Mouse (Mus musculus) embryo, embryonic 9.5 days (tissue): ENCODE data around the gene Kcnk15.
A peak's percentile ranks its signal among the peaks of the same experiment; 100 is the strongest.

ENCODE experiments used
- DNase-seq: peaks from one replicate; pipeline ENCODE4 v3.0.0-alpha.2; 2017; ENCODE audit errors: extremely low spot score

The Kcnk15 gene

GRCm38 (mm10) chr2:163875484-163875883, 22.0 kb downstream of the Kcnk15 start:
- DNase-seq, result no peak

- no peak for DNase-seq
Observed at GRCm38 (mm10) chr2:163876830-163877498, 23.5 kb downstream of the Kcnk15 start.

GRCm38 (mm10) chr2:163880891-163881290, 27.4 kb downstream of the Kcnk15 start:
- no peak for DNase-seq

- no peak for DNase-seq
Observed at GRCm38 (mm10) chr2:163882859-163883652, 29.6 kb downstream of the Kcnk15 start.

- DNase-seq, result peak; percentile 57
Observed at GRCm38 (mm10) chr2:163889411-163889810, 36.0 kb downstream of the Kcnk15 start.

GRCm38 (mm10) chr2:163890586-163890985, 37.1 kb downstream of the Kcnk15 start:
- no peak for DNase-seq

GRCm38 (mm10) chr2:163891271-163891670, 37.8 kb downstream of the Kcnk15 start:
- no peak for DNase-seq

GRCm38 (mm10) chr2:163893446-163894370, 40.3 kb downstream of the Kcnk15 start:
- no peak for DNase-seq

GRCm38 (mm10) chr2:163895156-163895555, 41.7 kb downstream of the Kcnk15 start:
- no peak for DNase-seq

- no peak for DNase-seq
Observed at GRCm38 (mm10) chr2:163897026-163897425, 43.6 kb downstream of the Kcnk15 start.

GRCm38 (mm10) chr2:163897988-163898535, 44.6 kb downstream of the Kcnk15 start:
- DNase-seq, result no peak

GRCm38 (mm10) chr2:163899910-163900411, 46.5 kb downstream of the Kcnk15 start:
- DNase-seq, result no peak

GRCm38 (mm10) chr2:163901043-163901442, 47.6 kb downstream of the Kcnk15 start:
- no peak for DNase-seq

- DNase-seq, result no peak
Observed at GRCm38 (mm10) chr2:163902448-163902847, 49.0 kb downstream of the Kcnk15 start.

GRCm38 (mm10) chr2:163903461-163903860, 50.0 kb downstream of the Kcnk15 start:
- no peak for DNase-seq

GRCm38 (mm10) chr2:163904323-163904722, 50.9 kb downstream of the Kcnk15 start:
- DNase-seq, result no peak

- DNase-seq, result no peak
Observed at GRCm38 (mm10) chr2:163907131-163907530, 53.7 kb downstream of the Kcnk15 start.
